Mouse (Mus musculus): ENCODE results near the gene Haus4.

DNA sequence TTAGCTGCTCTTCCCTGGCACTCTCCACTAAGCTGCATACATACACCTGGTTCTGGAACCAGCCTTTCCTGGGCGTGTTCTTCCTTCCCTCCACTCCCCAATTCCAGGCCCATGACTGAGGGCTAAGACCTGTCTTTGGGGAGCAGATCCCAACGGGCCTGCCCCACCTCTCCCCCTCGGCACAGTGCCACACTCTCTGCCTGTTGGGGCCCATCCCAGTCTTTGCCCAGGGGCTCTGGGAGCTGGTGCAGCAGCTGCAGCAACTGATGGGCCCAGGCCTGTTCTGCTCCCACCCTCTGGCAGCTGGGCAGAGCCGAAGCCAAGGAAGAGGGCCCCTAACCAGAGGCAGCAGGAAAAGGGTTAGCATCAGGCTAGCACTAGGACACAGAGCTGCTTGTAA is 19.8 kb upstream of the Haus4 start:
- TF ChIP-seq POLR2A (IDR thresholded peaks at IDR 0.05; ENCODE audit: insufficient read depth, low read depth, low read length): no peak
- TF ChIP-seq CTCF (IDR thresholded peaks at IDR 0.05): no peak
- TF ChIP-seq EP300 (IDR thresholded peaks at IDR 0.05; ENCODE audit: insufficient read depth, low read depth, low read length): no peak

Data from heart, adult 2 months (tissue).